Mouse (Mus musculus) lung, embryonic 14.5 days (tissue): Measurements from ENCODE around the gene Gars. TPM values are rescaled to one million over a fixed set of nuclear protein-coding genes. Genes with fewer than 3 reads are reported as not detected.

Experiments
- ATAC-seq: fragments of 200-750 bp; cut with Nextera tagmentation; 2 replicates; pipeline ENCODE4 v1.8.0; 2017; ENCODE audit warnings: mild to moderate bottlenecking, moderate TSS enrichment, moderate library complexity; ENCODE audit not compliant: insufficient read depth
- DNase-seq: peaks from one replicate; pipeline ENCODE4 v3.0.0-alpha.2; 2015
- H3K27ac ChIP-seq: fragments of 300-500 bp; sonication (generic); 2 replicates; pipeline ENCODE4 v1.5.1; 2014; ENCODE audit warnings: low read depth, mild to moderate bottlenecking, moderate library complexity
- H3K27me3 ChIP-seq: fragments of 300-500 bp; sonication (generic); 2 replicates; pipeline ENCODE4 v1.6.1; 2014; ENCODE audit warnings: low read length, control low read depth; ENCODE audit not compliant: insufficient read depth
- H3K36me3 ChIP-seq: fragments of 300-500 bp; sonication (generic); 2 replicates; pipeline ENCODE4 v1.6.1; 2014; ENCODE audit warnings: control low read depth; ENCODE audit not compliant: insufficient read depth
- H3K4me1 ChIP-seq: fragments of 300-500 bp; sonication (generic); 2 replicates; pipeline ENCODE4 v1.6.1; 2014; ENCODE audit warnings: antibody characterized with exemption, control low read depth; ENCODE audit not compliant: insufficient read depth
- H3K4me2 ChIP-seq: fragments of 300-500 bp; sonication (generic); 2 replicates; pipeline ENCODE4 v1.6.1; 2014; ENCODE audit warnings: mild to moderate bottlenecking
- H3K4me3 ChIP-seq: fragments of 300-500 bp; sonication (generic); 2 replicates; pipeline ENCODE4 v1.5.1; 2014; ENCODE audit warnings: low read depth, low read length
- H3K9ac ChIP-seq: fragments of 300-500 bp; sonication (generic); 2 replicates; pipeline ENCODE4 v1.6.1; 2014
- H3K9me3 ChIP-seq: fragments of 300-500 bp; sonication (generic); 2 replicates; pipeline ENCODE4 v1.6.1; 2016; ENCODE audit warnings: low read depth, low read length, control low read depth
- CTCF ChIP-seq: IDR thresholded peaks from 2 replicates; pipeline ENCODE4 v1.5.1; 2016; ENCODE audit warnings: antibody characterized with exemption, low read depth
- WGBS: fragments of 180-500 bp; shearing (Covaris S2); extraction: QIAGEN DNeasy Blood & Tissue Kit; methylation state at CpG from one replicate; pipeline ENCODE4 v1.1.7; 2014; 5-methylcytosine and 5-hydroxymethylcytosine counted together
- polyA plus RNA-seq: library from polyadenylated mRNA; unstranded; fragments of >200 nt; fragmentation: Nextera tagmentation; extraction: Ambion mirVana; gene quantifications from 2 replicates; pipeline ENCODE4 v1.2.1, GENCODE M21; 2014

Gene Gars
- polyA plus RNA-seq, result 153 and 158 TPM in 2 replicates

GRCm38 (mm10) chr6:55037799-55038670 lies at the start of gene Gars:
TSS of gene Gars (plus strand) at chr6:55038007.
- Histone ChIP-seq H3K4me3 (peak within 1 kb of the TSS; percentile 85), H3K27ac (peak within 1 kb of the TSS; percentile 90), H3K36me3 (no peaks in the 10 kb centered on the region), H3K4me1 (no peaks in the 10 kb centered on the region), H3K4me2 (peak within 1 kb of the TSS; percentile 69), H3K9ac (peak within 1 kb of the TSS; percentile 90), H3K27me3 (no peaks in the 10 kb centered on the region), H3K9me3 (no peaks in the 10 kb centered on the region)
- TF ChIP-seq CTCF, result no peak
- under 1% methylated on average over 85 of the region's 87 CpGs for WGBS
- ATAC-seq (peak; percentile 97), DNase-seq (peak; percentile 96)

DNA sequence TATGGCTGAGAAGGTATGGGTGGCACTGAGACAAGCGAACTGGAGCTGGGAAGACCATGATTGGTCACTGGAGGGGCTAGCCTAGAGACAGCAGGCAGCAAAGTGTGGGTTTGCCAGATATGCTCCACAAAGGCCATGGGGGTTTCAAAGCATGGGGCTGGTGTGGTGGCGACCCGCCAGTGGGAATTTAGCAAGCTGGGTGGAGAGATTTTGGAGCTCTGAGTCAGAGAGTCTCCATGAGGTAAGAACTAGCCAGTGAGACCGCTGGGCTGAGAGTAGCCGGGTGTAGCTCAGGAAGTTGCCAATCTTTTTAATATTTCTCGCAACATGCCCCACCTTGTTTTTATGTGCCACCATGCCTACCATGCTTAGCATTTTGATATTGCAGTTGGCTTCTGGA lies 49.7 kb upstream of the Gars start:
- TF ChIP-seq CTCF, result no peak
- Histone ChIP-seq H3K4me2 (no peak overlapping the region), H3K27ac (no peak overlapping the region), H3K27me3 (no peaks in the 10 kb centered on the region), H3K4me1 (peaks cover 3% of the 10 kb centered on the region; the same call in 1 of the 2 replicates), H3K9ac (no peak overlapping the region), H3K4me3 (no peak overlapping the region), H3K36me3 (no peaks in the 10 kb centered on the region), H3K9me3 (no peaks in the 10 kb centered on the region)
- DNase-seq (no peak), ATAC-seq (no peak)
- 91% methylated on average over 6 of the region's 6 CpGs for WGBS

GRCm38 (mm10) chr6:54991189-54991588 lies 46.6 kb upstream of the Gars start:
- H3K4me2 ChIP-seq, result no peak overlapping the region
- no peak overlapping the region for H3K4me3 ChIP-seq
- DNase-seq (no peak), ATAC-seq (no peak)
- no peaks in the 10 kb centered on the region for H3K36me3 ChIP-seq
- H3K9me3 ChIP-seq, result no peaks in the 10 kb centered on the region
- WGBS, result 77% methylated on average over 2 of the region's 2 CpGs
- no peak overlapping the region for H3K9ac ChIP-seq
- peaks cover 3% of the 10 kb centered on the region; the same call in 1 of the 2 replicates for H3K4me1 ChIP-seq
- H3K27me3 ChIP-seq, result no peaks in the 10 kb centered on the region
- no peak for TF ChIP-seq CTCF
- H3K27ac ChIP-seq, result no peak overlapping the region

DNA sequence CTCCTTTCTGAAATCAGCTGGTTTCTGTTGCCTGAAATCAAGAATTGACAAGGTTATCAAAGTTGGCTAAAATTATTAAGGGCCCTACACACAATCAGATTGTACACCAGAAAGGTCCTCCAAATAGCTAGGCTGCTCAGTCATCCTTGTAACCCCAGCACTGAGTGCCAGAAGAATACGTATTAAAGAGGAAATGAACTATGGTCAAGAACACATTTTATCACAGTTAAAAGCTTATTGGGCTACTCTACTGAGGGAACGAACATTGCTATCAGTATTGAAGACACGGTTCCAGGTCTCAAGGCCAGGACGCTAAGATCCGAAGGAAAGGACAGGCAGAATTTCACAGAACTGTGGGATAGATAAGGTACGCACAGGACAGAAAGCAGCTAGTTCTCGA lies 45.7 kb upstream of the Gars start:
- Histone ChIP-seq H3K4me2 (peak overlapping the region; percentile 90), H3K4me3 (peak overlapping the region; percentile 51), H3K27ac (0 out of 2 replicates have a peak overlapping the region, but pooled peaks have one; percentile 42), H3K9ac (peak overlapping the region; percentile 41), H3K27me3 (no peaks in the 10 kb centered on the region), H3K9me3 (no peaks in the 10 kb centered on the region), H3K4me1 (peaks cover 3% of the 10 kb centered on the region; the same call in 1 of the 2 replicates), H3K36me3 (no peaks in the 10 kb centered on the region)
- DNase-seq (no peak), ATAC-seq (no peak)
- no peak for TF ChIP-seq CTCF
- 2% methylated on average over 7 of the region's 7 CpGs for WGBS

DNA sequence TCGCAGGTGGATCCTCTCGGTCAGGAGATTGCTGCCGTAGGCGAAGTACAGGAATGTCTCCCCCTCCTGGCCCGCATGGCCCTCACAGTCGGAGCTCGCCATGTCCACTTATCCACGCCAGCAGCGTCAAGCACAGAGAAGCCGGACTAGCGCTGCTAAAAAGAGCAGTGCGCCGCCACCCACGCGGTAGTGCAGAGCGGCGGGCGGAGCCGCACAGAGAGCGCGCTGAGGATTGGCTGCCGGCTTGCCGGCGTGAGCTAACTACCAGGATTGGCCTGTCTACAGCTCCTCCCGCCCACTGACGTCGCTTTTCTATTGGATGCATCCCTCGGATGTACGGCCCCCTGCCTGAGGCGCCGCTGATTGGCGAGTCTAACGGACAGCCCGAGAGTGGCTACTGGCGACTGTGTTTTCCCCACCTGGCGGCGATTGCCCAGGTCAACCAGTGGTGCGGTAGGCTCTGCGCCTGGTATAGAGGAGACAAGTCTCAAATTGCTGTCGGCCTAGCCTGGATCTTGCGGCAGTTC lies 45.0 kb upstream of the Gars start, which contains the start of gene Ggct:
Gene Ggct (minus strand): TSS at position 217 of the 527 bp plus-strand sequence.
- no peaks in the 10 kb centered on the region for H3K27me3 ChIP-seq
- H3K4me2 ChIP-seq, result peak within 1 kb of the TSS; percentile 90
- no peaks in the 10 kb centered on the region for H3K9me3 ChIP-seq
- peak within 1 kb of the TSS; percentile 51 for H3K4me3 ChIP-seq
- H3K27ac ChIP-seq, result peak within 1 kb of the TSS; percentile 42; the same call in 1 of the 2 replicates
- peak within 1 kb of the TSS; percentile 41 for H3K9ac ChIP-seq
- peak; percentile 98 for DNase-seq
- ATAC-seq, result peak; percentile 100
- under 1% methylated on average over 41 of the region's 41 CpGs for WGBS
- H3K36me3 ChIP-seq, result no peaks in the 10 kb centered on the region
- TF ChIP-seq CTCF, result peak; percentile 80
- peaks cover 3% of the 10 kb centered on the region; the same call in 1 of the 2 replicates for H3K4me1 ChIP-seq

- H3K36me3 ChIP-seq, result no peaks in the 10 kb centered on the region
- no peak overlapping the region for H3K4me3 ChIP-seq
- 84% methylated on average over 3 of the region's 3 CpGs for WGBS
- no peak overlapping the region for H3K27ac ChIP-seq
- TF ChIP-seq CTCF, result no peak
- H3K4me1 ChIP-seq, result peaks cover 3% of the 10 kb centered on the region; the same call in 1 of the 2 replicates
- H3K27me3 ChIP-seq, result no peaks in the 10 kb centered on the region
- ATAC-seq (no peak), DNase-seq (no peak)
- no peaks in the 10 kb centered on the region for H3K9me3 ChIP-seq
- H3K4me2 ChIP-seq, result no peak overlapping the region
- H3K9ac ChIP-seq, result no peak overlapping the region
Observed at GRCm38 (mm10) chr6:54996361-54996760, 41.4 kb upstream of the Gars start.

DNA sequence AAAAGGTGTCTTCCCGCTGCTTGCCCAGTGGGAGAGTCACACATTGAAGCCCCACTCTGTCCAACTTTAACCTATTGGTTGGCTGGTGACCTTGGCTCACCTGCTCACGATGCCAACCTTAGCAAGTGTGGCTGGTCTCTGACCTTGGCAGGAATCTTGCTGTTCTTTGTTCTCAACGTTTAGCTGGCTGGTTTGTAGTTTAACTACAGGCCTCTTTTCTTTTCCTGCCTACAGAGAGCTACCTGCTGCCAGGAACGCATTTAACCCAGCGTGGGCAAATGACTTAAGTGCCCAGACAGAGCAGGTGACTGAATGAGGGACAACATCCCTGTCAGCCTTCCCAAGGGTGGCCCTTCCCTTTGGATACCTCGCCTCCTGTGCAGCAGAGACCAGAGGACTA lies 40.1 kb upstream of the Gars start:
- Histone ChIP-seq H3K9ac (no peak overlapping the region), H3K4me1 (no peaks in the 10 kb centered on the region), H3K4me3 (no peak overlapping the region), H3K36me3 (no peaks in the 10 kb centered on the region), H3K4me2 (no peak overlapping the region), H3K9me3 (no peaks in the 10 kb centered on the region), H3K27ac (no peak overlapping the region), H3K27me3 (no peaks in the 10 kb centered on the region)
- no peak for TF ChIP-seq CTCF
- DNase-seq (no peak), ATAC-seq (no peak)
- 69% methylated on average over 6 of the region's 6 CpGs for WGBS
